Mouse (Mus musculus) thymus, postnatal 10 days (tissue): ENCODE measurements at regions not wholly inside any gene's neighbourhood (a gene's known extent, or its start where the extent isn't known, plus 50 kb on each side); places are given as distances from the start of the nearest gene placed in this dataset.

Experiments used
- DNase-seq, 2 experiments: peaks; one replicate each; pipeline ENCODE4 v3.0.0; 2021; ENCODE audit warnings: low spot score in 2 of 2

GRCm38 (mm10) chr1:184297001-184297740 is 263.1 kb upstream of the 1700056E22Rik start:
- no peak for DNase-seq

GRCm38 (mm10) chr1:184291129-184291528 is 257.0 kb upstream of the 1700056E22Rik start:
- no peak for DNase-seq

- no peak for DNase-seq
These were observed 255.8 kb upstream of the 1700056E22Rik start for GRCm38 (mm10) chr1:184289733-184290416.

- DNase-seq: no peak
These were observed 247.7 kb upstream of the 1700056E22Rik start for GRCm38 (mm10) chr1:184281768-184282167.

- DNase-seq: no peak
These were observed 245.2 kb upstream of the 1700056E22Rik start for GRCm38 (mm10) chr1:184279263-184279662.

- no peak for DNase-seq
These were observed 242.9 kb upstream of the 1700056E22Rik start for GRCm38 (mm10) chr1:184277001-184277400.

GRCm38 (mm10) chr1:184275877-184276276 is 241.8 kb upstream of the 1700056E22Rik start:
- no peak for DNase-seq

- DNase-seq: no peak
These were observed 241.3 kb upstream of the 1700056E22Rik start for GRCm38 (mm10) chr1:184275396-184275795.

- no peak for DNase-seq
These were observed 240.6 kb upstream of the 1700056E22Rik start for GRCm38 (mm10) chr1:184274704-184275103.

GRCm38 (mm10) chr1:184273722-184274121 is 239.6 kb upstream of the 1700056E22Rik start:
- peak in 1 of 2 experiments; percentile 10 for DNase-seq

- DNase-seq: no peak
These were observed 237.2 kb upstream of the 1700056E22Rik start for GRCm38 (mm10) chr1:184271254-184271653.

- peak; percentile 29 to 72 for DNase-seq
These were observed 231.9 kb upstream of the 1700056E22Rik start for GRCm38 (mm10) chr1:184266051-184266450.

- DNase-seq: peak in 1 of 2 experiments; percentile 48
These were observed 228.9 kb upstream of the 1700056E22Rik start for GRCm38 (mm10) chr1:184262975-184263374.

- DNase-seq: no peak
These were observed 227.3 kb upstream of the 1700056E22Rik start for GRCm38 (mm10) chr1:184261385-184261727.

- DNase-seq: no peak
These were observed 226.8 kb upstream of the 1700056E22Rik start for GRCm38 (mm10) chr1:184260722-184261384.

GRCm38 (mm10) chr1:184259853-184260252 is 225.8 kb upstream of the 1700056E22Rik start:
- DNase-seq: no peak

GRCm38 (mm10) chr1:184257356-184257755 is 223.3 kb upstream of the 1700056E22Rik start:
- DNase-seq: no peak

GRCm38 (mm10) chr1:184254951-184255350 is 220.8 kb upstream of the 1700056E22Rik start:
- DNase-seq: no peak

GRCm38 (mm10) chr1:184244730-184245488 is 210.8 kb upstream of the 1700056E22Rik start:
- no peak for DNase-seq

GRCm38 (mm10) chr1:184244296-184244695 is 210.2 kb upstream of the 1700056E22Rik start:
- DNase-seq: no peak

- no peak for DNase-seq
These were observed 207.7 kb upstream of the 1700056E22Rik start for GRCm38 (mm10) chr1:184241846-184242245.
